Mouse (Mus musculus) lung, embryonic 15.5 days (tissue): Measurements from ENCODE around the gene Olfr1331. TPM values are rescaled to one million over a fixed set of nuclear protein-coding genes. Genes with fewer than 3 reads are reported as not detected.
"Not testable (repeated sequence)": the region's sequence is repeated elsewhere in the genome, so short reads cannot be mapped to it uniquely, and the experiment has no call there.

ENCODE experiments used
- ATAC-seq: fragments of 200-750 bp; cut with Nextera tagmentation; 2 replicates; pipeline ENCODE4 v1.8.0; 2017; ENCODE audit warnings: moderate number of reproducible peaks, borderline replicate concordance; ENCODE audit not compliant: low FRiP score, low TSS enrichment; ENCODE audit errors: extremely low read depth
- H3K27ac ChIP-seq: fragments of 300-500 bp; sonication (generic); 2 replicates; pipeline ENCODE4 v1.5.1; 2015; ENCODE audit warnings: moderate library complexity, mild to moderate bottlenecking, inconsistent platforms
- H3K27me3 ChIP-seq: fragments of 300-500 bp; sonication (generic); 2 replicates; pipeline ENCODE4 v1.6.1; 2015; ENCODE audit warnings: inconsistent platforms
- H3K36me3 ChIP-seq: fragments of 300-500 bp; sonication (generic); 2 replicates; pipeline ENCODE4 v1.6.1; 2015; ENCODE audit warnings: inconsistent platforms
- H3K4me1 ChIP-seq: fragments of 300-500 bp; sonication (generic); 2 replicates; pipeline ENCODE4 v1.6.1; 2015; ENCODE audit warnings: inconsistent platforms
- H3K4me2 ChIP-seq: fragments of 300-500 bp; sonication (generic); 2 replicates; pipeline ENCODE4 v1.6.1; 2015; ENCODE audit warnings: inconsistent platforms, mild to moderate bottlenecking, moderate library complexity
- H3K4me3 ChIP-seq: fragments of 300-500 bp; sonication (generic); 2 replicates; pipeline ENCODE4 v1.5.1; 2015; ENCODE audit warnings: mild to moderate bottlenecking, inconsistent platforms
- H3K9ac ChIP-seq: fragments of 300-500 bp; sonication (generic); 2 replicates; pipeline ENCODE4 v1.6.1; 2015; ENCODE audit warnings: inconsistent platforms
- H3K9me3 ChIP-seq: fragments of 300-500 bp; sonication (generic); 2 replicates; pipeline ENCODE4 v1.6.1; 2016; ENCODE audit warnings: inconsistent platforms
- WGBS: fragments of 180-500 bp; shearing (Covaris S2); methylation state at CpG from one replicate; pipeline ENCODE4 v1.1.7; 2015; 5-methylcytosine and 5-hydroxymethylcytosine counted together
- polyA plus RNA-seq: library from polyadenylated mRNA; unstranded; fragments of >200 nt; fragmentation: Nextera tagmentation; extraction: Ambion mirVana; gene quantifications from 2 replicates; pipeline ENCODE4 v1.2.1, GENCODE M21; 2015

The Olfr1331 gene
- polyA plus RNA-seq, result not detected in 2 replicates

DNA sequence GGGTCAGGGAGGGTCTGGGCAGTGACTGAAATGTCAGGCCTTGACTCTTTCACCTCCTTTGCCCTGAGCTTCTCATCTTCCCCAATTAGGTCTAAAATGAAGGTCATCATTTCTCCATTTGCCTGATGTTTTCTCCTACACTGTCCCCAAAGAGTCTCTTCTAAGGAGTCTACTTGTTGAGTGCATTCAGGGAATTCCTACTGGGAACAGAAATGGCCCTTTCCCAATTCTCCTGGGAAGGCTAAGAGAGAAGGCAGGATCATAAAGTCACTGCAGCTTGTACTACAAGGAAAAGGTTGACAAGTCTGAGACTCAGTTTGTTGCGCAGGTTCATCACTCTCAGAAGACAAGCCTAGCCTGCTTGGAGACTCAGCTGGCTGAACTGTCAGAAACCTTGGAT, at the start of gene Olfr1331:
TSS of gene Olfr1331 (plus strand) at position 301 of the 400 bp plus-strand sequence.
- WGBS, result 91% methylated on average over 1 of the region's 1 CpGs
- no peaks in the 10 kb centered on the region for H3K27me3 ChIP-seq
- H3K9ac ChIP-seq, result no peak within 1 kb of the TSS
- no peaks in the 10 kb centered on the region for H3K9me3 ChIP-seq
- H3K4me1 ChIP-seq, result no peaks in the 10 kb centered on the region
- H3K36me3 ChIP-seq, result no peaks in the 10 kb centered on the region
- no peak for ATAC-seq
- no peak within 1 kb of the TSS for H3K4me3 ChIP-seq
- no peak within 1 kb of the TSS for H3K4me2 ChIP-seq
- no peak within 1 kb of the TSS for H3K27ac ChIP-seq

DNA sequence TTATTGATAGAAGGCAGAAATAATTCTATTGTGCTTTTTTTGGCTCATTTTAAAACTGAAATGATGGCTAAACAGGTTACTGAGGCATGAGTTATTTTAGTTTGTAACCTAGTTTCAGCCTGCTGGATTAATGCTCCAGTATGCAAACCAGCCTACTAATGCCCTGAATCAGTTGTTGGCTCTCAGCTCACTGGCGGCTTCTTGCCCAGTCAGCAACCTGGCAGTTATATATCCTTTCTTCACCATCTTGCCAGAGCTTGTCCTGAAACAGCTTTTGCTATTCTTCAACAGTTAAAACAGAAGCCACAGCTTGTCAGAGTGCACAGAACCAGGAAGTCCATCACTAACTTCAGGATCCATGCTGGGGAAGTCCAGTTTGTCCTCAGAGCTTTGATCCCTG, 45.5 kb upstream of the Olfr1331 start:
- no peaks in the 10 kb centered on the region for H3K9me3 ChIP-seq
- H3K27me3 ChIP-seq, result no peaks in the 10 kb centered on the region
- ATAC-seq, result no peak
- 88% methylated on average over 1 of the region's 1 CpGs for WGBS
- H3K4me1 ChIP-seq, result no peaks in the 10 kb centered on the region
- H3K4me3 ChIP-seq, result no peak overlapping the region
- no peaks in the 10 kb centered on the region for H3K36me3 ChIP-seq
- H3K4me2 ChIP-seq, result no peak overlapping the region
- H3K9ac ChIP-seq, result no peak overlapping the region
- H3K27ac ChIP-seq, result no peak overlapping the region

DNA sequence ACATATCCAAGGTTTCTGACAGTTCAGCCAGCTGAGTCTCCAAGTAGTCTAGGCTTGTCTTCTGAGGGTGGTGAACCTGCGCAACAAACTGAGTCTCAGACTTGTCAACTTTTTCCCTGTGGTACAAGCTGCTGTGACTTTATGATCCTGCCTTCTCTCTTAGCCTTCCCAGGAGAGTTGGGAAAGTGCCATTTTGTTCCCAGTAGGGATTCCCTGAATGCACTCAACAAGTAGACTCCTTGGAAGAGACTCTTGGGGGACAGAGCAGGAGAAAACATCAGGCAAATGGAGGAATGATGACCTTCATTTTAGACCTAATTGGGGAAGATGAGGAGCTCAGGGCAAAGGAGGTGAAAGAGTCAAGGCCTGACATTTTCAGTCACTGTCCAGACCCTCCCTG, 28.3 kb upstream of the Olfr1331 start, which contains the start of gene Olfr1333:
TSS of gene Olfr1333 (minus strand) at position 101 of the 400 bp plus-strand sequence.
- WGBS, result 96% methylated on average over 1 of the region's 1 CpGs
- no peaks in the 10 kb centered on the region for H3K36me3 ChIP-seq
- no peak within 1 kb of the TSS for H3K9ac ChIP-seq
- H3K27ac ChIP-seq, result no peak within 1 kb of the TSS
- ATAC-seq, result no peak
- H3K4me3 ChIP-seq, result no peak within 1 kb of the TSS
- H3K9me3 ChIP-seq, result no peaks in the 10 kb centered on the region
- no peaks in the 10 kb centered on the region for H3K4me1 ChIP-seq
- H3K27me3 ChIP-seq, result no peaks in the 10 kb centered on the region
- no peak within 1 kb of the TSS for H3K4me2 ChIP-seq

DNA sequence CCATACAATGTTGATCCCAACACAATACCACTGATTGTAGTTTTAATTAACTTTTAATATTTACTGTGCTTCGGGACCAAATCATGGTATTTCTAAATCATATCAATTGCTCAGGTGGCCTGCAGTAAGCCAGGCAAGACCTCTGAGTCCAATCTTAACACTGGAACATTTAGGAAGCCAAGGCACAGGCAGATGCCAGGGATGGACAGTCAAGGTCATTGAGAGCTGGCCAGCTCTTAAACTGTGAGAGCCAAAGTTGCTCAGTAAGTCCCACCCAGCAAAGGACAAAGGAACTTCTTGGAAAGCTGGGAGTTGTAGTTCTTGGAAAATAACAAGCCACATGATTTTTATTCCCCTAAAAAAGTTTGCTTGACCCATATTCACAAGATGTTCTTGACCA, 2.7 kb upstream of the Olfr1331 start:
- no peak for ATAC-seq
- no peaks in the 10 kb centered on the region for H3K36me3 ChIP-seq
- H3K4me1 ChIP-seq, result no peaks in the 10 kb centered on the region
- H3K27me3 ChIP-seq, result no peaks in the 10 kb centered on the region
- no peak overlapping the region for H3K4me3 ChIP-seq
- no peak overlapping the region for H3K9ac ChIP-seq
- H3K4me2 ChIP-seq, result no peak overlapping the region
- H3K9me3 ChIP-seq, result no peaks in the 10 kb centered on the region
- no peak overlapping the region for H3K27ac ChIP-seq
- WGBS, result 79% methylated on average over 1 of the region's 1 CpGs

DNA sequence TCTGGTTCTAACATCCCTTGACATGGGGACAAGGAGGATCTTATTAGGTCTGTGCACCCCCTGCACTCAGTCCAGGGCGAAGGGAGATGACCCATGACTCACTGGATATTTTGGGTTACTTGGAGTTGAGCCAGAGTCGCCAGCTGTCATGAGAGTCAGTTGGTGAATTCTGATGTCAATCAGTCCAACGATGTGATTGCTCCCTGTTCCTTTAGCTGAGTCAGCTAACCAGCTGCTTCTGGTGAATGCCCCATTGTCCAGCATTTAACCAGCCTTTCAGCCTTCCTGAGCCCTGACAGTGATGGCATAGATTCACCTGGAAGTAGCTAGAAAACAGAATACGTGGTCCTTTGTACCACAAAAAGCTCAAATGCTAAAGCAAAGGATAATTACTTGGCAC, 1.7 kb upstream of the Olfr1331 start:
- no peaks in the 10 kb centered on the region for H3K36me3 ChIP-seq
- no peak overlapping the region for H3K4me3 ChIP-seq
- H3K27ac ChIP-seq, result no peak overlapping the region
- no peaks in the 10 kb centered on the region for H3K4me1 ChIP-seq
- H3K9me3 ChIP-seq, result no peaks in the 10 kb centered on the region
- no peaks in the 10 kb centered on the region for H3K27me3 ChIP-seq
- WGBS, result 70% methylated on average over 4 of the region's 4 CpGs
- no peak for ATAC-seq
- H3K9ac ChIP-seq, result no peak overlapping the region
- no peak overlapping the region for H3K4me2 ChIP-seq

DNA sequence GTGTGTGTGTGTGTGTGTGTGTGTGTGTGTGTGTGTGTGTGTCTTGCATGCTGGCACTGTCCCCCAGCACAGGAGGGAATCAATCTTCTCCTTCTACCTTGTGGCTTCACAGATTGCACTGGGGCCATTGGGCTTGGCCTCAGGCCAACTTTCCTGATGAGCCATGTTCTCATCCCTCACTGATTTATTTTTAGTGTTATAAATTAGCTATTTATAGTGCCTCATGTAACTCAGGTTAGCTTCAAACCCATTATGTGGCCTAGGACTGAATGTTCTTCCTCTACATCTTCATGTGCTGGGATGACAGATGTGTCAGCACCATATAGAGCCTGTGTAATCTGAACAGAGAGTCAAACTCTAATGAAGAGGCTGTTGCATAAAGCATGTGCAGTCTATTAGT, 3.1 kb downstream of the Olfr1331 start:
- Histone ChIP-seq H3K9me3 (no peaks in the 10 kb centered on the region), H3K27ac (no peak overlapping the region), H3K9ac (no peak overlapping the region), H3K4me1 (no peaks in the 10 kb centered on the region), H3K4me2 (no peak overlapping the region), H3K27me3 (no peaks in the 10 kb centered on the region), H3K4me3 (no peak overlapping the region), H3K36me3 (no peaks in the 10 kb centered on the region)
- no peak for ATAC-seq

DNA sequence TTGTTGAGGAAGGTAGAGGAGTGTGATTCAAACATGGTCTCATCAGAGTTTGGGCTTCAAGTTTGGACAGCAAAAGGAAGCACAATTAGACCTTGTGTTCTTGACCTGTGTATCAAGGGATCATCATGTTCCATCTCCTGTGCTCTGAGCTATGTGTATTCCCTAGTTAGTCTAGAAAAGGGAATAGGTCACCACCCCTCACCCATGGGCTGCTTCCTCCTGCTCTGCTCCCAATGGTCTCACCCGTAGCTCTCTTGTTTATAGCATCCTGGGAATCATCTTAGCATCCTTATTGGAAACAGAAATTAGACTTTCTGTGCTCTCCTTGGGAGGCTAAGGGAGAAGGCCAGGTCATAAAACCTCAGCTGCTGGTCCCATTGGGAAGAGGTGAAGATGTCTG, 23.8 kb downstream of the Olfr1331 start, which contains the start of gene Olfr1330:
TSS of gene Olfr1330 (plus strand) at position 301 of the 400 bp plus-strand sequence.
- 68% methylated on average over 1 of the region's 1 CpGs for WGBS
- no peak for ATAC-seq
- Histone ChIP-seq H3K4me2 (no peak within 1 kb of the TSS), H3K27ac (no peak within 1 kb of the TSS), H3K4me3 (no peak within 1 kb of the TSS), H3K9me3 (no peaks in the 10 kb centered on the region), H3K4me1 (no peaks in the 10 kb centered on the region), H3K9ac (no peak within 1 kb of the TSS), H3K27me3 (no peaks in the 10 kb centered on the region), H3K36me3 (no peaks in the 10 kb centered on the region)

DNA sequence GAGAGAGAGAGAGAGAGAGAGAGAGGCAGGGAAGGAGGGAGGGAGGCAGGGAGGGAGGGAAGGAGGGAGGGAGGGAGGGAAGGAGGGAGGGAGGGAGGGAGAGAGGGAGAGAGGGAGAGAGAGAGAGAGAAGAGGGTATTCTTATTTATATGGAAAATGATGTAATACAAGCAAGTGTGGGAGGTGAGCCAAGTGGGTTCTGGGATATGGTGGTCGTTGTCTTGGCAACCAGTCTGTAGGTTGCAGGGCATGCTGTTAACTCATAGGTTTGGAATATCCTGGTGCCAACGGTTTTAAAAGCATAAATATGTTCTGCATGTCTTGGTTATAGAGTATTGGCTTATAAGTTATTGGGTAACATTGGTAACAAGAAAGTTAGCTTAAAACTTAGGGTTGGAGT, 37.5 kb downstream of the Olfr1331 start:
- Histone ChIP-seq H3K36me3 (no peaks in the 10 kb centered on the region), H3K4me1 (no peaks in the 10 kb centered on the region), H3K4me3 (no peak overlapping the region), H3K9ac (no peak overlapping the region), H3K4me2 (no peak overlapping the region), H3K27me3 (no peaks in the 10 kb centered on the region), H3K27ac (no peak overlapping the region), H3K9me3 (no peaks in the 10 kb centered on the region)
- 64% methylated on average over 2 of the region's 2 CpGs for WGBS
- no peak for ATAC-seq

DNA sequence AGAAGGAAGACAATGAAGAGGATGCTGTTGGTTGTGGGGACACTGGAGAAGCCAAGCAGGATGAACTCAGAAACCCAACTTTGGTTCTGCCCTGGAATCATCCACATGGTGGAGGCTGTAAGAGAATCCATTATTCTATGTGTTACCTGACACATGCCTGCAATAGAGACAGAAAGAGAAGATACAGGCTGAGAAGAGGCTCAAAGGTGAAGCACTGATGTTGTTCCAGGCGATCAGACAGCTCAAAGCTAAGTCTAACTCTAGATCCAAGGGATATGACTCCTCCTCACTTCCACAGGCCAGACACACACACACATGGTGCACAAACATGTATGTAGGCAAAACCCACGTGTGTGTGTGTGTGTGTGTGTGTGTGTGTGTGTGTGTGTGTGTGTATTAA, 52.9 kb downstream of the Olfr1331 start, which contains the start of gene Olfr1329:
TSS of gene Olfr1329 (minus strand) at position 101 of the 400 bp plus-strand sequence.
- H3K27ac ChIP-seq, H3K4me3 ChIP-seq, H3K9ac ChIP-seq, H3K27me3 ChIP-seq, H3K9me3 ChIP-seq, ATAC-seq, H3K36me3 ChIP-seq, H3K4me1 ChIP-seq, H3K4me2 ChIP-seq: not testable (repeated sequence)
- WGBS, result 56% methylated on average over 2 of the region's 2 CpGs

Other genes starting within 250 kb of the Olfr1331 start
- 0.55 and 0.64 TPM in 2 replicates for gene Cfap57, start 243.9 kb upstream of the Olfr1331 start, polyA plus RNA-seq
- 123 and 124 TPM in 2 replicates for gene Ebna1bp2, start 243.8 kb upstream of the Olfr1331 start, polyA plus RNA-seq
- not detected in 2 replicates for gene Olfr62, start 205.7 kb upstream of the Olfr1331 start, polyA plus RNA-seq
- 0.69 and 0.78 TPM in 2 replicates for gene Olfr1342, start 171.9 kb upstream of the Olfr1331 start, polyA plus RNA-seq
- gene Olfr1341, start 161.1 kb upstream of the Olfr1331 start, polyA plus RNA-seq, result not detected in 2 replicates
- gene Olfr1340, start 144.5 kb upstream of the Olfr1331 start, polyA plus RNA-seq, result not detected in 2 replicates
- not detected in 2 replicates for gene Olfr1339, start 132.5 kb upstream of the Olfr1331 start, polyA plus RNA-seq
- not detected in 2 replicates for gene Olfr1338, start 105.9 kb upstream of the Olfr1331 start, polyA plus RNA-seq
- gene Olfr1337, start 82.1 kb upstream of the Olfr1331 start, polyA plus RNA-seq, result not detected in 2 replicates
- not detected in 2 replicates for gene Olfr1335, start 54.7 kb upstream of the Olfr1331 start, polyA plus RNA-seq
- gene Olfr1333, start 28.4 kb upstream of the Olfr1331 start, polyA plus RNA-seq, result not detected in 2 replicates
- not detected in 2 replicates for gene Olfr1330, start 23.9 kb downstream of the Olfr1331 start, polyA plus RNA-seq
- gene Olfr1329, start 52.8 kb downstream of the Olfr1331 start, polyA plus RNA-seq, result not detected in 2 replicates
- gene Olfr1328, start 74.0 kb downstream of the Olfr1331 start, polyA plus RNA-seq, result not detected in 2 replicates
- not detected in 2 replicates for gene Lao1, start 96.9 kb downstream of the Olfr1331 start, polyA plus RNA-seq
- 83.6 and 87.2 TPM in 2 replicates for gene Slc2a1, start 244.1 kb downstream of the Olfr1331 start, polyA plus RNA-seq